Mouse (Mus musculus): ENCODE measurements around the gene Grid1. TPM values are rescaled to one million over a fixed set of nuclear protein-coding genes. Genes with fewer than 3 reads are reported as not detected.

Grid1 gene
- polyA plus RNA-seq, 1 experiment from 2014 or later, result 0.24 TPM

DNA sequence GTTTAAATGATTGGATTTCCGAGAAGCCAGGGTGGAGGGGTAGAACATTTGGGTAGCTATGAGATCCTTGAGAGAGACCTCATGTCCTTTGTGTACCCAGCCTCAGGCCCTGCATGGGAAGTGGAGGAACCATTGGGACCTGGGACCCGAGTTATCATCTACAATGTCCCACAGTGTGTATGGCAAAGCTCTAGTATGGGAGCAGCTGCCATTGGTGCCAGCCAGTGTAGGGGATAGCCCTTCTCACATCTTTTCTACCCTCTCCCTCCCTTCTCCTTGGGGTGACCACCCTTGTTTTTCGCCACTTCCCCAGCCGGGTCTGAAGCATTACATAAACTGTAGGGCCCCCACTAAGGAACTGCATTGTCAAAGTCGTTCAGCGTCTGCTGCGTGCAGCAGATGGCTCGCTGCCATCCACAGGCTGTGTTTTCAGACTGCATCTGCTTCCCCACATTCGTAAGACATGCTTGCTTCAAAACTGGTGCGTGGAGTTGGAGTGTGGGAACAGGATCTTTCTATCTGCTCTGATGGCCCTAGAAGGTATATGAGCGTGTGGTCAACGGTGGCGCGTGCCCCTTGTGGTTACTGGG, 124.6 kb downstream of the Grid1 start:
- Histone ChIP-seq H3K27me3 (ENCODE audit: poor library complexity, severe bottlenecking) (no peaks in the 10 kb centered on the region), H3K9me3 (no peaks in the 10 kb centered on the region), H3K4me1 (no peaks in the 10 kb centered on the region), H3K36me3 (replicated peaks) (no peaks in the 10 kb centered on the region), H3K27ac (no peak overlapping the region), H3K4me3 (no peak overlapping the region)
- WGBS, result 92% methylated on average over 14 of the region's 14 CpGs
- DNase-seq (ENCODE audit: extremely low spot score, low spot score), result no peak

DNA sequence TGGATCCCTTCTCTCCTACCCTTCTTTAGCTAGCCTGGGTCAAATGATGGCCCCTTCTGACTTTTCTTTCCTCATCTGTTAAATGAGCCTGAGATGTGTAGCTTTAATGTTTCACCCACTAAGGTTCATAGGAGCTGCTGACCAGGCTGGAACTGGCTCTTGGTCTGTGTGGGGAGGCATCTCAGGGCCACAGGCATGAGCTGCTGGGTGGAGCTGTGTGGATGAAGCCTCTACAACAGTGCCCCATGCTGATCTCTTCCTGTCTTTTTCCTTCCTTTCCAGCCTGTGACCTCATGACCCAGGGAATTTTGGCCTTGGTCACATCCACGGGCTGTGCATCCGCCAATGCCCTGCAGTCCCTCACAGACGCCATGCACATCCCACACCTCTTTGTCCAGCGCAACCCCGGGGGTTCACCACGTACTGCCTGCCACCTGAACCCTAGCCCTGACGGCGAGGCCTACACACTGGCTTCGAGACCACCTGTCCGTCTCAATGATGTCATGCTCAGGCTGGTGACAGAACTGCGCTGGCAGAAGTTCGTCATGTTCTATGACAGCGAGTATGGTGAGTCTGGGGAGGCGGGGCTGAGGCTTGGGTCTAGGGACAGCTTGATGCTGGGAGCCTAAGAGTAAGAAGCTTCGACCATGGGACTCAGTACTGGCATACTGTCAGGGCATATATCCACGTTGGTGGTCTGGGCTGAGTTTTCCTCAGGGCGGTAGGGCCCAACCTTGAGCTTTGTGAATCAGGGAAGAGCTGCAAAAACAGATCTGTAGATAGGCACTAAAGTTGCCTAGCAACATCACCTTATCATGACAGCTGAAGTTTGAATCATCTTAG, 125.8 kb downstream of the Grid1 start:
- no peak for DNase-seq (ENCODE audit: extremely low spot score, low spot score)
- Histone ChIP-seq H3K4me1 (no peaks in the 10 kb centered on the region), H3K4me3 (no peak overlapping the region), H3K36me3 (replicated peaks) (no peaks in the 10 kb centered on the region), H3K9me3 (no peaks in the 10 kb centered on the region), H3K27ac (no peak overlapping the region), H3K27me3 (ENCODE audit: poor library complexity, severe bottlenecking) (no peaks in the 10 kb centered on the region)
- 92% methylated on average over 17 of the region's 17 CpGs for WGBS

- H3K27ac ChIP-seq, result no peak overlapping the region
- H3K4me1 ChIP-seq, result no peaks in the 10 kb centered on the region
- WGBS, result 95% methylated on average over 2 of the region's 2 CpGs
- no peaks in the 10 kb centered on the region for H3K36me3 ChIP-seq (replicated peaks)
- no peak overlapping the region for H3K4me3 ChIP-seq
- DNase-seq (ENCODE audit: extremely low spot score, low spot score), result no peak
- no peaks in the 10 kb centered on the region for H3K27me3 ChIP-seq (ENCODE audit: poor library complexity, severe bottlenecking)
- no peaks in the 10 kb centered on the region for H3K9me3 ChIP-seq
Measured at GRCm38 (mm10) chr14:34946314-34946583, 126.3 kb downstream of the Grid1 start.

GRCm38 (mm10) chr14:34948249-34948648, 128.3 kb downstream of the Grid1 start:
- no peak overlapping the region for H3K4me3 ChIP-seq
- no peak for DNase-seq (ENCODE audit: extremely low spot score, low spot score)
- WGBS, result 89% methylated on average over 6 of the region's 6 CpGs
- no peaks in the 10 kb centered on the region for H3K27me3 ChIP-seq (ENCODE audit: poor library complexity, severe bottlenecking)
- H3K27ac ChIP-seq, result no peak overlapping the region
- no peaks in the 10 kb centered on the region for H3K9me3 ChIP-seq
- no peaks in the 10 kb centered on the region for H3K4me1 ChIP-seq
- no peaks in the 10 kb centered on the region for H3K36me3 ChIP-seq (replicated peaks)

GRCm38 (mm10) chr14:34952311-34952710, 132.4 kb downstream of the Grid1 start:
- no peaks in the 10 kb centered on the region for H3K36me3 ChIP-seq (replicated peaks)
- H3K27ac ChIP-seq, result no peak overlapping the region
- no peaks in the 10 kb centered on the region for H3K9me3 ChIP-seq
- H3K4me1 ChIP-seq, result no peaks in the 10 kb centered on the region
- H3K4me3 ChIP-seq, result no peak overlapping the region
- WGBS, result 78% methylated on average over 3 of the region's 3 CpGs
- no peak for DNase-seq (ENCODE audit: extremely low spot score, low spot score)
- no peaks in the 10 kb centered on the region for H3K27me3 ChIP-seq (ENCODE audit: poor library complexity, severe bottlenecking)

DNA sequence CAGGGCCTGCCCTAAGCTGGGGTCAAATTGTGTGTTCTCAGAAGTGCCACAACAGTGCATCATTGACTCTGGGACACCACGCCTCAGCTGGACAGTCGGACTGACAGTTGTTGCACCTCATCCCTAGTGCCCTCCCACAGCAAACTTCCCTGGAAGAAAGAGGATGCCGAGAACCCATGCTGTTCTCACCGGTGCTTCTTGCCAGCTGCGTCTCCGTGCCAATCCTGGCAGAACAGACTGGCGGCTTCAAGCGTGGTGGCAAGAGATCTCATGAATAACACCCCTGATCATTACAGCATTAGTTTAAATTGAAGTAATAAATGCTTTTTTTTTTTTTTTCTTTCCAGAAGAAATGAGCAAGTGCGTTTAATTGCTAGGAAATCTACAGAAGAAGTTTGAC, 133.7 kb downstream of the Grid1 start:
- no peak overlapping the region for H3K27ac ChIP-seq
- WGBS, result 92% methylated on average over 9 of the region's 9 CpGs
- no peak for DNase-seq (ENCODE audit: extremely low spot score, low spot score)
- no peaks in the 10 kb centered on the region for H3K9me3 ChIP-seq
- H3K36me3 ChIP-seq (replicated peaks), result no peaks in the 10 kb centered on the region
- no peaks in the 10 kb centered on the region for H3K27me3 ChIP-seq (ENCODE audit: poor library complexity, severe bottlenecking)
- H3K4me3 ChIP-seq, result no peak overlapping the region
- no peaks in the 10 kb centered on the region for H3K4me1 ChIP-seq

DNA sequence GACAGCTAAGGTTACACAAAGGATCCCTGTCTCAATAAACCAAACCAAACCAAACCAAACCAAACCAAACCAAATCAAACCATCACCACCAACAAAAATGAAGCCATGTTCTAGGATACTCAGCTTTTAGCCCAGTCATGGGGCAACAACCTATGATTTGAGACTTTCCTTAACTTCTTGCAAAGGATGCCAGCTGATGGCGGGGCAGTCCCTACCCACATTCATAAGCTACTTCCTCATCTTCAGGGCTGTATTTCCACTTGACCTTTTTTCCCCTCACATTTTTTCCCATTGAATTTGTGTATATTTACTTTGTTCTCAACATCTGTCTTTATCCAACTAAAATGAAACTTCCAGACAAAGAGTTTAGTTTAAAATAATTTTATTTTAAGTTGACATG, 135.8 kb downstream of the Grid1 start:
- Histone ChIP-seq H3K27ac (no peak overlapping the region), H3K27me3 (ENCODE audit: poor library complexity, severe bottlenecking) (no peaks in the 10 kb centered on the region), H3K4me3 (no peak overlapping the region), H3K36me3 (replicated peaks) (no peaks in the 10 kb centered on the region), H3K4me1 (no peaks in the 10 kb centered on the region), H3K9me3 (no peaks in the 10 kb centered on the region)
- DNase-seq (ENCODE audit: extremely low spot score, low spot score), result no peak
- WGBS, result 93% methylated on average over 1 of the region's 1 CpGs

DNA sequence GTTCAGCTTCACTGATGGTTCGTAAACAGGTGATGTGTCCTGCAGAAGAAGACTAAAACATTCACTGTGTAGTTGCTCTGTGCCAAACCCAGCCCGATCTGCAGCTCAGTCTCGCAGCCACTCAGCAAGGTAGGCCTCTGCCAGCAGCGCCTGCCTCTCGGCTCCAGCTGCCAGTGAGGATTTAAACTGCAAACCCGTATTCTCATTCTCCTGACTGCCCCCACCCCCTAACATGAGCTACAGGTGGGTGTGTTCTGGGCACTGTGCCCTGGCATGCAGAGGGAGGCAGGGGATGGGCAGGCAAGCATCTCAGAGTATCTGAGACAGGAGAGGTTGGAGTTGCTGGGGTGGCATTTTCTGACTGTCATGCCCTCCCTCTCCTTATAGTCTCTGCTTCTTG, 140.3 kb downstream of the Grid1 start:
- Histone ChIP-seq H3K36me3 (replicated peaks) (no peaks in the 10 kb centered on the region), H3K4me1 (no peaks in the 10 kb centered on the region), H3K9me3 (no peaks in the 10 kb centered on the region), H3K4me3 (no peak overlapping the region), H3K27me3 (ENCODE audit: poor library complexity, severe bottlenecking) (no peaks in the 10 kb centered on the region), H3K27ac (no peak overlapping the region)
- WGBS, result 83% methylated on average over 6 of the region's 6 CpGs
- DNase-seq (ENCODE audit: extremely low spot score, low spot score), result no peak

DNA sequence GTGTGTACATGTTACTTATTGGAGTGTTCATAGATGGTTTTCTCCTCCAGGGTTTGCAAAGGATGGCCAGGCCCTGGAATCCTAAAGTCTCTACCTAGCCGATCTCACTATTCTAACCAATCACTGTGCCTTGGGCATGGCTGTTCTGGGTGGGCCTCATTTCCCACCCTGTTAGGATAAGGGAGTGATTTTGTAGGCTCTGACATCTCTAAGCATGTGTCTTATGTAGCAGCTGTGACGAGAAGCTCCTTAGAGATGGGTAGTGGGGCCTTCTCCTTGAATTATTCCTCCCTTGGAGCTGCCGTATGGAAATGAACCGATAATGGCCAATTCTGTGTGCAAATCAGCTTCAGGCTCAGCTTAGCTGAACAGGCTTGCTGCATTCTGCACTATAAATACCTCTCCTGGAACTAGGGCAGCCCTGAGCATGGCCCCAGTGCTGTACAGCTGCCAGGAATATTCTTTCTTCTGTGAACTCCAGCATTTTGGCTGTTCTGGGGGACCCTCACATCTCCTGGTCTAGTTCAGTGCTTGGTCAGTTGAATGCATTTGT, 143.8 kb downstream of the Grid1 start:
- peaks cover 1% of the 10 kb centered on the region; the same call in 1 of the 2 replicates for H3K4me1 ChIP-seq
- DNase-seq (ENCODE audit: extremely low spot score, low spot score), result no peak
- no peak overlapping the region for H3K4me3 ChIP-seq
- H3K36me3 ChIP-seq (replicated peaks), result no peaks in the 10 kb centered on the region
- no peaks in the 10 kb centered on the region for H3K9me3 ChIP-seq
- peaks cover 23% of the 10 kb centered on the region for H3K27me3 ChIP-seq (ENCODE audit: poor library complexity, severe bottlenecking)
- no peak overlapping the region for H3K27ac ChIP-seq
- WGBS, result 82% methylated on average over 4 of the region's 4 CpGs

- Histone ChIP-seq H3K27me3 (ENCODE audit: poor library complexity, severe bottlenecking) (peaks cover 61% of the 10 kb centered on the region), H3K9me3 (no peaks in the 10 kb centered on the region), H3K27ac (no peak overlapping the region), H3K4me3 (no peak overlapping the region), H3K4me1 (peaks cover 12% of the 10 kb centered on the region), H3K36me3 (replicated peaks) (no peaks in the 10 kb centered on the region)
- DNase-seq (ENCODE audit: extremely low spot score, low spot score), result peak; percentile 31
- WGBS, result 27% methylated on average over 6 of the region's 6 CpGs
Measured at GRCm38 (mm10) chr14:34969102-34969819, 149.4 kb downstream of the Grid1 start.

DNA sequence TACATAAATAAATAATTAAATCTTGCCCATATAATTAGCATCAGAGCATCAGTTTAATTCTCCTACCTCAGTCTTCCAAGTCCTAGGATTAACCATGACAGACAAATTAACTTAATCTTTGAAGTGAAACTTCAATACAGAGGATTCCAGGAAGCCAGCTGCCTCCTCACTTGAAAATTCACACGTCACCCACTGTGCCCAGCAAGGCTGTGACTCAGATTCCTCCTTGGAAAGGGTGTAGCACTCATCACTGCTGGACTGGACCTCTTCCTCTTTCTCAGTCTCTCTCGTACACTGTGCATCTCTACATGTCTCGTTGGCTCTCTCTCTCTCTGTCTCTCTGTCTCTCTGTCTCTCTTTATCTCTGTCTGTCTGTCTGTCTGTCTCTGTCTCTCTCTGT, 153.0 kb downstream of the Grid1 start:
- H3K9me3 ChIP-seq, result no peaks in the 10 kb centered on the region
- H3K27me3 ChIP-seq (ENCODE audit: poor library complexity, severe bottlenecking), result peaks cover 56% of the 10 kb centered on the region
- WGBS, result 74% methylated on average over 3 of the region's 3 CpGs
- no peak overlapping the region for H3K4me3 ChIP-seq
- H3K4me1 ChIP-seq, result peaks cover 12% of the 10 kb centered on the region
- no peak overlapping the region for H3K27ac ChIP-seq
- DNase-seq (ENCODE audit: extremely low spot score, low spot score), result no peak
- no peaks in the 10 kb centered on the region for H3K36me3 ChIP-seq (replicated peaks)

GRCm38 (mm10) chr14:34980756-34981155, 160.8 kb downstream of the Grid1 start:
- Histone ChIP-seq H3K9me3 (no peaks in the 10 kb centered on the region), H3K4me3 (no peak overlapping the region), H3K27ac (no peak overlapping the region), H3K36me3 (replicated peaks) (no peaks in the 10 kb centered on the region), H3K27me3 (ENCODE audit: poor library complexity, severe bottlenecking) (peaks cover 29% of the 10 kb centered on the region), H3K4me1 (peaks cover 9% of the 10 kb centered on the region)
- DNase-seq (ENCODE audit: extremely low spot score, low spot score), result no peak
- WGBS, result 15% methylated on average over 2 of the region's 2 CpGs

DNA sequence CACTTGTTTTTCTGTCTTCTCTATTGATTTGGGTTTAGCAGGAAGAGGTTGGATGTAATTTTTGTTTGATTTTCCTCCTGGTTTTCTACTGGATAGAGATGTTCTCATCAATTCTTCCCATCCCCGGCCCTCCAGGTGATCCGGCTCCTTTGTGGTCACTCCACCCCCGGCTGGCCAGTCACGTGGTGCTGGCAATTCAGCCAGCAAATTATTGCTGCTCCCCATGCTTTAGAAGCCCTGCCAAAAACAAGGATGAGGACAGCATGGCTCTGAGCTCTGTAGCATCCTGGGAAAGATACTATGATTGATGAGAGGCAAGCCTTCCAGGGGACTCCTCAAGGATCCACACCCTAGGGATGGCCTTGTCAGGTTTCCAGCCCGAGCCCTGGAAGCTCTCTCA, 169.2 kb downstream of the Grid1 start:
- H3K4me3 ChIP-seq, result no peak overlapping the region
- DNase-seq (ENCODE audit: extremely low spot score, low spot score), result no peak
- H3K27me3 ChIP-seq (ENCODE audit: poor library complexity, severe bottlenecking), result peaks cover 11% of the 10 kb centered on the region; the same call in 1 of the 2 replicates
- H3K36me3 ChIP-seq (replicated peaks), result no peaks in the 10 kb centered on the region
- peaks cover 4% of the 10 kb centered on the region; the same call in 1 of the 2 replicates for H3K4me1 ChIP-seq
- no peak overlapping the region for H3K27ac ChIP-seq
- 79% methylated on average over 5 of the region's 5 CpGs for WGBS
- no peaks in the 10 kb centered on the region for H3K9me3 ChIP-seq

All from forebrain, embryonic 10.5 days (tissue).